Mouse (Mus musculus): ENCODE measurements around the gene Rala. TPM values are rescaled to one million over a fixed set of nuclear protein-coding genes. Genes with fewer than 3 reads are reported as not detected.
"Not testable (repeated sequence)": the region's sequence is repeated elsewhere in the genome, so short reads cannot be mapped to it uniquely, and the experiment has no call there.

Gene Rala
- polyA plus RNA-seq, 1 experiment, result 16.7 TPM

DNA sequence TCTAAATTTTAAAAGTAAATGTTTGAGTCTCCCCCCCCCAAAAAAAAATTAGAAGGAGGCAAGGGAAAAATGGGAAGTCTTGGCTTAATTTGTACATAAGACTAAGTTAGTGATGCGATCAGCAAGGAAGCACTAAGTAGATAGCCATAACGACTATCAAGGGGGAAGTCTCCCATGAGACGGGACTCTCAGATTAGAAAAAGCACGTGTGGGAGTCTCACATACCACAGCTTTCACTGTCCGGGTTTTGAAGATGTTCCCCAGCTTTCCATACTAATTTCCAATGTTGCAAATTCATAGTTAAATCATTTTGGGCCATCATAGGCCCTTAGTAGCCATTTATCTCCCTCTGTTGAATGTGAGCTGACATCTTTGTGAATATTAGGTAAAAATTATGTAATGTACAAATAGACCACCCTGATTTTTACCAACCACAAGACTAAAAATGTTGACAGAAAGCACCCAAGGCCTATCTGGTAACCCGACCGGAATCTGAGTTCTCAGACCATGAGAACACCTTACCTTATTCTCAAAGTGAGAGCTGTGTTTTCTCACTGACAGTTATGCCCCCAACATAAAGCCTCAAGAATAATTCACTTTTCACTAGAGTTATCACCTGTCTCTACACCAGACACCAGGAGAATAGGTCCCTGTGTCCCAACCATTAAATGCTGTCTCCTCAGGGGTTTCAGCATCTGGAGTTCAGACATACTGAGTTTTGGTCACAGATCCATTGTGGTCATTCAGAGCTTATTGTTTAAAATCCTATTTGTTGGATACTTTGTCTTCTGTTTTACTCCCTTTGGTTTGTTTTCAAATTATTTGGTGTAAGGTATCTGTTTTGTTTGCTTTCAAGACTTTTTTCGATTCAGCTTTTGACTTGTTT, 33.1 kb upstream of the Rala start:
- 61% methylated on average over 8 of the region's 8 CpGs for WGBS
- Histone ChIP-seq H3K36me3 (ENCODE audit: control insufficient read depth, insufficient read depth, low read length) (no peaks in the 10 kb centered on the region), H3K27me3 (ENCODE audit: control insufficient read depth, insufficient read depth, low read length) (no peaks in the 10 kb centered on the region), H3K27ac (ENCODE audit: control insufficient read depth, insufficient read depth, low read length) (no peak overlapping the region), H3K4me3 (ENCODE audit: control insufficient read depth, insufficient read depth, low read length) (no peak overlapping the region), H3K4me1 (replicated peaks; ENCODE audit: control insufficient read depth, insufficient read depth, low read length) (no peaks in the 10 kb centered on the region)
- no peak for DNase-seq
- no peak for TF ChIP-seq POLR2A (IDR thresholded peaks at IDR 0.05; ENCODE audit: control insufficient read depth, extremely low read depth, insufficient read depth, low read length, poor library complexity)
- TF ChIP-seq CTCF (IDR thresholded peaks at IDR 0.05; ENCODE audit: borderline replicate concordance, control insufficient read depth, extremely low read depth, insufficient read depth, low read length, poor library complexity), result no peak

DNA sequence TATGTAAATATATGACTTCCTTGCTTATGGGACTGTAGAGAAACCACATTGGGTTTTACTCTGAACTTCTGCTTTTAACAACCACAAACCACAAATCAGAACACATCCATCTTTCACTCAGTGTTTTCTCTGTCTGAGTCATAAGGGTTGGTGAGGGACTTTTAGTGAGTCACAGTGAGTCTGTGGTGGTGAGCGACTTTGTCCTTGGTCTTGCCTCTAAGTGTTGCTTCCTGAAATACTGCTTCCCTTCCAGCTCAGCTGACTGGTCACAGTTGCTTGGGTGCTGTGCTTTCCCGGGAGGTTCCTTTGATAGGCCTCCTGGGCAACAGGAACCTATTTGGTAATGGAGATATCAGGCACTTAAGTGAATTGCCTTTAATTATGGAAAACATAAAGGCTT, 31.9 kb upstream of the Rala start:
- Histone ChIP-seq H3K4me1 (replicated peaks; ENCODE audit: control insufficient read depth, insufficient read depth, low read length) (no peaks in the 10 kb centered on the region), H3K4me3 (ENCODE audit: control insufficient read depth, insufficient read depth, low read length) (no peak overlapping the region), H3K36me3 (ENCODE audit: control insufficient read depth, insufficient read depth, low read length) (no peaks in the 10 kb centered on the region), H3K27me3 (ENCODE audit: control insufficient read depth, insufficient read depth, low read length) (no peaks in the 10 kb centered on the region), H3K27ac (ENCODE audit: control insufficient read depth, insufficient read depth, low read length) (no peak overlapping the region)
- TF ChIP-seq POLR2A (IDR thresholded peaks at IDR 0.05; ENCODE audit: control insufficient read depth, extremely low read depth, insufficient read depth, low read length, poor library complexity) (no peak), CTCF (IDR thresholded peaks at IDR 0.05; ENCODE audit: borderline replicate concordance, control insufficient read depth, extremely low read depth, insufficient read depth, low read length, poor library complexity) (no peak)
- 2% methylated on average over 2 of the region's 2 CpGs for WGBS
- no peak for DNase-seq

DNA sequence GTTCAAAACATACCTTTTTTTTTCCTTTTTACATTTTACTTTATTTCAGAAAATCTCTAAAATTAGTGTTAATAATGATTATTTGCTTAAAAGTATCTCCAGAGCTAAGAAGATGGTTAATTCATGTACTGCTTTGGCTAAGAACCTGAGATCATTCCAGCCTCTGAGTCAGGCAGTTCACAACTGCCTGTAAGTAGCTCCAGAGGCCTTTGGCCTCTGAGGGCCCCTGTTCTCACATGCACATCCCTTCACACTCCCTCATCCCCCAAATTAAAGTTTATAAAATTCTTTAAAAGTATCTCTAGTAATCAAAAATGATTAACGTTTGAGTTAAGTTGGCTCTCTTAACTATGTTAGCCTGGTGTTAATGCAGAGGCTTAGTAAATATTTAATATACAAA, 31.4 kb upstream of the Rala start:
- 26% methylated on average over 1 of the region's 1 CpGs for WGBS
- no peaks in the 10 kb centered on the region for H3K4me1 ChIP-seq (replicated peaks; ENCODE audit: control insufficient read depth, insufficient read depth, low read length)
- no peak for TF ChIP-seq CTCF (IDR thresholded peaks at IDR 0.05; ENCODE audit: borderline replicate concordance, control insufficient read depth, extremely low read depth, insufficient read depth, low read length, poor library complexity)
- no peak for TF ChIP-seq POLR2A (IDR thresholded peaks at IDR 0.05; ENCODE audit: control insufficient read depth, extremely low read depth, insufficient read depth, low read length, poor library complexity)

DNA sequence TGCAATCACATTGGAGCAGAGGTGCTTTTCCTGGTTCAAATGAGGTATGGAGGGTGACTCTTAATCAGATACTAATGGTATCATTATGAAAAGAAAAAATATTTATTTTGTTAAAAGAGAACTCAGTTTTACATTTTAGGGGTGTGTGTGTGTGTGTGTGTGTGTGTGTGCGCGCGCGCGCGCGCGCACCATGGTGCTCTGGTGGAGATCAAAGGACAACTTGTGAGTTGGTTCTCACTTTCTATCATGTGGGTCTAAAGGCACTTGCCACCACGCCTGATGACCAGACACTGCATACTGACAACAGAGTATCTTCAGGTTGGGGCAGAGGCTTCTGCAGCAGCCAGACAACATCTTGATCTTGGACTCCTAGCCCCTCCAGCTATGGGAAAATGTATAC, 30.7 kb upstream of the Rala start:
- no peaks in the 10 kb centered on the region for H3K36me3 ChIP-seq (ENCODE audit: control insufficient read depth, insufficient read depth, low read length)
- no peak overlapping the region for H3K4me3 ChIP-seq (ENCODE audit: control insufficient read depth, insufficient read depth, low read length)
- H3K4me1 ChIP-seq (replicated peaks; ENCODE audit: control insufficient read depth, insufficient read depth, low read length), result no peaks in the 10 kb centered on the region
- 90% methylated on average over 9 of the region's 9 CpGs for WGBS
- no peak for TF ChIP-seq POLR2A (IDR thresholded peaks at IDR 0.05; ENCODE audit: control insufficient read depth, extremely low read depth, insufficient read depth, low read length, poor library complexity)
- TF ChIP-seq CTCF (IDR thresholded peaks at IDR 0.05; ENCODE audit: borderline replicate concordance, control insufficient read depth, extremely low read depth, insufficient read depth, low read length, poor library complexity), result no peak
- no peak overlapping the region for H3K27ac ChIP-seq (ENCODE audit: control insufficient read depth, insufficient read depth, low read length)
- H3K27me3 ChIP-seq (ENCODE audit: control insufficient read depth, insufficient read depth, low read length), result no peaks in the 10 kb centered on the region
- DNase-seq, result no peak

More for the DNA sequence above, 31.4 kb upstream of the Rala start:
- H3K4me3 ChIP-seq (ENCODE audit: control insufficient read depth, insufficient read depth, low read length), result no peak overlapping the region
- DNase-seq, result no peak
- no peaks in the 10 kb centered on the region for H3K36me3 ChIP-seq (ENCODE audit: control insufficient read depth, insufficient read depth, low read length)
- no peak overlapping the region for H3K27ac ChIP-seq (ENCODE audit: control insufficient read depth, insufficient read depth, low read length)
- H3K27me3 ChIP-seq (ENCODE audit: control insufficient read depth, insufficient read depth, low read length), result no peaks in the 10 kb centered on the region

GRCm38 (mm10) chr13:17960613-17961012, 16.6 kb upstream of the Rala start:
- DNase-seq, result no peak
- Histone ChIP-seq H3K27ac (ENCODE audit: control insufficient read depth, insufficient read depth, low read length) (no peak overlapping the region), H3K36me3 (ENCODE audit: control insufficient read depth, insufficient read depth, low read length) (no peaks in the 10 kb centered on the region), H3K4me1 (replicated peaks; ENCODE audit: control insufficient read depth, insufficient read depth, low read length) (no peaks in the 10 kb centered on the region), H3K4me3 (ENCODE audit: control insufficient read depth, insufficient read depth, low read length) (no peak overlapping the region), H3K27me3 (ENCODE audit: control insufficient read depth, insufficient read depth, low read length) (no peaks in the 10 kb centered on the region)
- TF ChIP-seq POLR2A (IDR thresholded peaks at IDR 0.05; ENCODE audit: control insufficient read depth, extremely low read depth, insufficient read depth, low read length, poor library complexity) (no peak), CTCF (IDR thresholded peaks at IDR 0.05; ENCODE audit: borderline replicate concordance, control insufficient read depth, extremely low read depth, insufficient read depth, low read length, poor library complexity) (no peak)
- 72% methylated on average over 7 of the region's 7 CpGs for WGBS

DNA sequence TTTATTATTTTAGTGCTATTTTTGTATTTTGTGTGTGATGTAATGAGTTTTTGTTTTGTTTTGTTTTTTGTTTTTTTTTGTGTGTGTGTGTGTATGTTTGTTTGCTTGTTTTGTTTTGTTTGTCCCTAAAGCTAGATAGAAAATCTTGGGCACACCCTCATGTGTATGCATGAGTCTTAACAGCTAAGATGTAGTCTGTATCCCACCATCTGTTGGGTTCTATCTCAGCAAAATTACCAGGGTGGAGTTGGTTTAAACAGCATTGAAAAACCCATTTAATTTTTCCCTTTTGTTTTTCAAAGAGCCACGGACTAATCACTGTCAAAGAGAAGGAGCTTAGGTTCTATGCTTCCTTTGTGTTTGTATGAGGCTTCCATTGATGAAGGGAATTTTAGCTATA, 10.2 kb upstream of the Rala start:
- 69% methylated on average over 1 of the region's 1 CpGs for WGBS
- no peaks in the 10 kb centered on the region for H3K27me3 ChIP-seq (ENCODE audit: control insufficient read depth, insufficient read depth, low read length)

GRCm38 (mm10) chr13:17950581-17950980, 6.5 kb upstream of the Rala start:
- DNase-seq; H3K27me3 ChIP-seq (ENCODE audit: control insufficient read depth, insufficient read depth, low read length); H3K4me1 ChIP-seq (replicated peaks; ENCODE audit: control insufficient read depth, insufficient read depth, low read length); H3K27ac ChIP-seq (ENCODE audit: control insufficient read depth, insufficient read depth, low read length); H3K4me3 ChIP-seq (ENCODE audit: control insufficient read depth, insufficient read depth, low read length); H3K36me3 ChIP-seq (ENCODE audit: control insufficient read depth, insufficient read depth, low read length): not testable (repeated sequence)
- WGBS, result 92% methylated on average over 8 of the region's 8 CpGs

More for the DNA sequence above, 10.2 kb upstream of the Rala start:
- DNase-seq, result no peak
- Histone ChIP-seq H3K36me3 (ENCODE audit: control insufficient read depth, insufficient read depth, low read length) (no peaks in the 10 kb centered on the region), H3K4me3 (ENCODE audit: control insufficient read depth, insufficient read depth, low read length) (no peak overlapping the region), H3K4me1 (replicated peaks; ENCODE audit: control insufficient read depth, insufficient read depth, low read length) (no peaks in the 10 kb centered on the region), H3K27ac (ENCODE audit: control insufficient read depth, insufficient read depth, low read length) (no peak overlapping the region)
- TF ChIP-seq CTCF (IDR thresholded peaks at IDR 0.05; ENCODE audit: borderline replicate concordance, control insufficient read depth, extremely low read depth, insufficient read depth, low read length, poor library complexity) (no peak), POLR2A (IDR thresholded peaks at IDR 0.05; ENCODE audit: control insufficient read depth, extremely low read depth, insufficient read depth, low read length, poor library complexity) (no peak)

Data from thymus, adult 2 months (tissue).